28 mouse cellular contexts compared by ENCODE assay signal in genomic region chr2:164219295-164219694, GRCm38 (mm10). TPM values are rescaled to one million over a fixed set of nuclear protein-coding genes. Genes with fewer than 3 reads are reported as not detected.
A peak's percentile ranks its signal among the peaks of the same experiment; 100 is the strongest.
DNase-seq lines count a peak whose midpoint lies in the region; ATAC-seq and TF ChIP-seq lines count a peak whose summit lies in the region.
"Had no signal": no experiment of that assay in that cellular context is flagged by ENCODE, and none has a peak within 500 bp of the region (broad histone marks: within the 10 kb centered on the region; RNA-seq: fewer than 3 reads in every experiment).

No protein-coding gene starts in this region.

- dilution Hi-C loops in CH12.LX (cut with MboI; ENCODE audit: extremely low pct_ligation_motif_present, extremely low pct_unique_long_range_greater_than_20kb, low sequenced_read_pairs) = no loop called here

- H3K79me2 ChIP-seq in CH12.LX (replicated peaks; ENCODE audit: control insufficient read depth, extremely low read depth, insufficient read depth, poor library complexity, severe bottlenecking) = no peaks in the 10 kb centered on the region

- peak; percentile 37 for DNase-seq in heart, adult 11 months
- no peak for DNase-seq in heart, adult 18-20 months
- DNase-seq in kidney, adult 2 months = no peak
- no peak for DNase-seq in kidney, adult 11 months
- no peak for DNase-seq in kidney, postnatal 0 days (ENCODE audit: low spot score)
- DNase-seq in kidney, postnatal 10 days = no peak
- peak; percentile 13 for DNase-seq in CH12.LX (ENCODE audit: extremely low read depth)
- DNase-seq: adrenal gland, adult 2 months; adrenal gland, adult 8-10 months; adrenal gland, postnatal 10 days; adrenal gland, postnatal 14 days; adrenal gland, postnatal 25 days; adrenal gland, postnatal 36 days; B cell, adult 2 months; cerebellum, adult 11 months; cerebellum, adult 11-12 months; cerebellum, adult 18-20 months had no signal

- TF ChIP-seq RAD21 in CH12.LX (IDR thresholded peaks at IDR 0.05; ENCODE audit: low read depth, low read length) = no peak

- no peak for TF ChIP-seq EP300 in CH12.LX (IDR thresholded peaks at IDR 0.05; ENCODE audit: low read length)

- 76% methylated on average over 9 of the region's 9 CpGs for WGBS in kidney, adult 2 months
- WGBS in kidney, postnatal 0 days = 81% methylated on average over 9 of the region's 9 CpGs

- TF ChIP-seq CTCF in kidney, adult 2 months (conservative IDR thresholded peaks at IDR 0.05; ENCODE audit: insufficient read depth, insufficient read length, low read depth, low read length) = no peak
- TF ChIP-seq CTCF in kidney, postnatal 0 days (IDR thresholded peaks at IDR 0.05; ENCODE audit: low read depth) = no peak
- no peak for TF ChIP-seq CTCF in CH12.LX (conservative IDR thresholded peaks at IDR 0.05 in 1 of 2, IDR thresholded peaks at IDR 0.05 in 1 of 2; ENCODE audit: low read depth in 2 of 2, low read length in 2 of 2)

- no peak for ATAC-seq in kidney, postnatal 0 days (replicated peaks; ENCODE audit: low FRiP score, low read depth)
- no peak for ATAC-seq in erythroblast, adult 5-6 weeks (replicated peaks; ENCODE audit: low FRiP score, poor library complexity, severe bottlenecking)
- ATAC-seq: activated CD4-positive, CD25-positive, alpha-beta regulatory T cell, adult 4 months; CD4-positive, CD25-positive, alpha-beta regulatory T cell, adult 4 months; Patski had no signal

- H3K36me3 ChIP-seq in kidney, adult 2 months (ENCODE audit: control insufficient read depth, insufficient read depth, low read length) = no peaks in the 10 kb centered on the region
- no peaks in the 10 kb centered on the region for H3K36me3 ChIP-seq in kidney, postnatal 0 days (ENCODE audit: insufficient read depth, low read length)
- no peaks in the 10 kb centered on the region for H3K36me3 ChIP-seq in CH12.LX (replicated peaks in 1 of 2; ENCODE audit: control insufficient read depth in 1 of 2, insufficient read depth in 1 of 2, low read length in 1 of 2)
- H3K36me3 ChIP-seq: G1E had no signal

- peak overlapping the region; percentile 72 for H3K27ac ChIP-seq in kidney, adult 2 months (ENCODE audit: insufficient read depth, low read depth, low read length)
- H3K27ac ChIP-seq in kidney, postnatal 0 days = no peak overlapping the region
- H3K27ac ChIP-seq in CH12.LX (ENCODE audit: insufficient read depth, low read depth) = no peak overlapping the region

- H3K4me3 ChIP-seq in kidney, adult 2 months (ENCODE audit: insufficient read depth, low read depth, low read length) = peak overlapping the region; percentile 34
- no peak overlapping the region for H3K4me3 ChIP-seq in kidney, postnatal 0 days (replicated peaks; ENCODE audit: low read depth, low read length)
- H3K4me3 ChIP-seq in CH12.LX (replicated peaks in 1 of 3; ENCODE audit: low read depth in 2 of 3, low read length in 2 of 3, poor library complexity in 1 of 3) = no peak overlapping the region

- no peaks in the 10 kb centered on the region for H3K9me3 ChIP-seq in kidney, postnatal 0 days (replicated peaks; ENCODE audit: low read length)
- H3K9me3 ChIP-seq in CH12.LX (replicated peaks; ENCODE audit: low read length) = no peaks in the 10 kb centered on the region
- H3K9me3 ChIP-seq: G1E had no signal

- H3K27me3 ChIP-seq in kidney, adult 2 months (replicated peaks; ENCODE audit: control insufficient read depth, insufficient read depth, low read length) = no peaks in the 10 kb centered on the region
- H3K27me3 ChIP-seq in kidney, postnatal 0 days (ENCODE audit: insufficient read depth, low read length) = no peaks in the 10 kb centered on the region
- no peaks in the 10 kb centered on the region for H3K27me3 ChIP-seq in CH12.LX (replicated peaks)

- TF ChIP-seq POLR2A in kidney, adult 2 months (IDR thresholded peaks at IDR 0.05; ENCODE audit: low read depth, low read length) = no peak
- no peak for TF ChIP-seq POLR2A in CH12.LX (IDR thresholded peaks at IDR 0.05; ENCODE audit: low read depth, low read length)

- no peak overlapping the region for H3K9ac ChIP-seq in kidney, postnatal 0 days (ENCODE audit: low read depth, low read length)
- H3K9ac ChIP-seq in CH12.LX (ENCODE audit: insufficient read depth, low read depth) = no peak overlapping the region

- in situ Hi-C loops in CH12.LX (cut with MboI; ENCODE audit: low pct_ligation_motif_present, low pct_unique_long_range_greater_than_20kb, low sequenced_read_pairs) = no loop called here

- peaks cover 6% of the 10 kb centered on the region; the same call in 1 of the 2 replicates for H3K4me1 ChIP-seq in kidney, adult 2 months (ENCODE audit: control insufficient read depth, insufficient read depth, low read length)
- no peaks in the 10 kb centered on the region for H3K4me1 ChIP-seq in kidney, postnatal 0 days (replicated peaks; ENCODE audit: insufficient read depth, low read length)
- H3K4me1 ChIP-seq in CH12.LX (ENCODE audit: control insufficient read depth in 1 of 2, insufficient read depth in 2 of 2) = peaks cover 2 to 27% of the 10 kb centered on the region in 2 experiments

- H3K4me2 ChIP-seq in kidney, postnatal 0 days (ENCODE audit: low read length) = 0 out of 2 replicates have a peak overlapping the region, but pooled peaks have one; percentile 1
- peak overlapping the region; percentile 24 for H3K4me2 ChIP-seq in CH12.LX (ENCODE audit: insufficient read depth, low read depth, poor library complexity, severe bottlenecking)

TF ChIP-seq in CH12.LX, 34 proteins besides CTCF, POLR2A, EP300 and RAD21 (continues in another document):
- no peak for TF ChIP-seq NELFE (IDR thresholded peaks at IDR 0.05; ENCODE audit: low read depth, low read length)
- TF ChIP-seq BHLHE40 (IDR thresholded peaks at IDR 0.05; ENCODE audit: low read depth, low read length) = peak; percentile 64
- TF ChIP-seq ZNF384 (IDR thresholded peaks at IDR 0.05; ENCODE audit: low read depth, low read length) = no peak
- TF ChIP-seq ZMIZ1 (IDR thresholded peaks at IDR 0.05; ENCODE audit: low read depth, low read length) = no peak
- no peak for TF ChIP-seq IRF4 (IDR thresholded peaks at IDR 0.05; ENCODE audit: low read depth, low read length)
- TF ChIP-seq HCFC1 (IDR thresholded peaks at IDR 0.05; ENCODE audit: low read depth, low read length) = no peak
- no peak for TF ChIP-seq GABPA (IDR thresholded peaks at IDR 0.05; ENCODE audit: insufficient replicate concordance, low read depth, low read length)
- TF ChIP-seq MEF2A (IDR thresholded peaks at IDR 0.05; ENCODE audit: borderline replicate concordance, low read depth, low read length) = no peak
- no peak for TF ChIP-seq RCOR1 (conservative IDR thresholded peaks at IDR 0.05; ENCODE audit: low read depth, low read length)
- no peak for TF ChIP-seq PAX5 (IDR thresholded peaks at IDR 0.05; ENCODE audit: low read length)
- no peak for TF ChIP-seq TBP (conservative IDR thresholded peaks at IDR 0.05; ENCODE audit: low read depth, low read length)
- TF ChIP-seq JUND (conservative IDR thresholded peaks at IDR 0.05; ENCODE audit: low read depth, low read length) = no peak
- TF ChIP-seq SMC3 (IDR thresholded peaks at IDR 0.05; ENCODE audit: low read depth, low read length) = no peak
- TF ChIP-seq POLR2AphosphoS2 (IDR thresholded peaks at IDR 0.05; ENCODE audit: low read depth, low read length) = no peak

RNA-seq across cellular contexts. Expression of gene Wfdc15b, which starts 2.2 kb away (rescaled TPM):
- not detected for total RNA-seq in heart, adult 18-20 months (2021)
- polyA plus RNA-seq in kidney, adult 2 months (2012; rRNA removed) = 492 and 557 TPM in 2 replicates
- 306 and 341 TPM in 2 replicates for polyA plus RNA-seq in kidney, postnatal 0 days (2015; fragmentation: Nextera tagmentation; extraction: Ambion mirVana)
- total RNA-seq in CH12.LX (2012; rRNA removed) = not detected in 2 replicates
- total RNA-seq in CH12.LX (2014; rRNA removed) = not detected in 2 replicates
- polyA plus RNA-seq in CH12.LX (2012; ENCODE audit: insufficient read length, low read depth) = not detected in 2 replicates
- total RNA-seq in erythroblast, adult 5-6 weeks (2015; ENCODE audit: low replicate concordance) = not detected in 2 replicates
- not detected in 2 replicates for total RNA-seq in erythroblast, adult 5-6 weeks (2017; ENCODE audit: low replicate concordance)
- total RNA-seq: adrenal gland, adult 18-20 months; adrenal gland, adult 2 months; adrenal gland, adult 8-10 months; adrenal gland, postnatal 10 days; adrenal gland, postnatal 14 days; adrenal gland, postnatal 25 days; adrenal gland, postnatal 36 days; ES-E14; G1E; MEL had no signal
- polyA plus RNA-seq: activated CD4-positive, CD25-positive, alpha-beta regulatory T cell, adult 4 months; adrenal gland, adult 2 months; brain, embryonic 14.5 days; C2C12; CD4-positive, CD25-positive, alpha-beta regulatory T cell, adult 4 months; G1E; Patski had no signal

RNA-seq across cellular contexts. Expression of gene Svs2, which starts 19.0 kb away (rescaled TPM):
- total RNA-seq in heart, adult 18-20 months (2021) = not detected
- polyA plus RNA-seq in kidney, adult 2 months (2012; rRNA removed) = not detected in 2 replicates
- not detected in 2 replicates for polyA plus RNA-seq in kidney, postnatal 0 days (2015; fragmentation: Nextera tagmentation; extraction: Ambion mirVana)
- not detected in 2 replicates for total RNA-seq in CH12.LX (2012; rRNA removed)
- total RNA-seq in CH12.LX (2014; rRNA removed) = not detected in 2 replicates
- not detected in 2 replicates for polyA plus RNA-seq in CH12.LX (2012; ENCODE audit: insufficient read length, low read depth)
- total RNA-seq in erythroblast, adult 5-6 weeks (2015; ENCODE audit: low replicate concordance) = not detected in 2 replicates
- not detected in 2 replicates for total RNA-seq in erythroblast, adult 5-6 weeks (2017; ENCODE audit: low replicate concordance)
- total RNA-seq: adrenal gland, adult 18-20 months; adrenal gland, adult 2 months; adrenal gland, adult 8-10 months; adrenal gland, postnatal 10 days; adrenal gland, postnatal 14 days; adrenal gland, postnatal 25 days; adrenal gland, postnatal 36 days; adrenal gland, postnatal 4 days; ES-E14; MEL had no signal
- polyA plus RNA-seq: activated CD4-positive, CD25-positive, alpha-beta regulatory T cell, adult 4 months; adrenal gland, adult 2 months; brain, embryonic 14.5 days; C2C12; CD4-positive, CD25-positive, alpha-beta regulatory T cell, adult 4 months; G1E; Patski had no signal

RNA-seq across cellular contexts. Expression of gene Wfdc15a, which starts 19.4 kb away (rescaled TPM):
- total RNA-seq in heart, adult 18-20 months (2021) = not detected
- 0.20 TPM in 1 of 2 replicates, not detected in the other for polyA plus RNA-seq in kidney, adult 2 months (2012; rRNA removed)
- polyA plus RNA-seq in kidney, postnatal 0 days (2015; fragmentation: Nextera tagmentation; extraction: Ambion mirVana) = not detected in 2 replicates
- total RNA-seq in CH12.LX (2012; rRNA removed) (not detected in 2 replicates), CH12.LX (2014; rRNA removed) (not detected in 2 replicates)
- not detected in 2 replicates for polyA plus RNA-seq in CH12.LX (2012; ENCODE audit: insufficient read length, low read depth)
- total RNA-seq in erythroblast, adult 5-6 weeks (2015; ENCODE audit: low replicate concordance) = not detected in 2 replicates
- not detected in 2 replicates for total RNA-seq in erythroblast, adult 5-6 weeks (2017; ENCODE audit: low replicate concordance)
- total RNA-seq: adrenal gland, adult 18-20 months; adrenal gland, adult 2 months; adrenal gland, adult 8-10 months; adrenal gland, postnatal 10 days; adrenal gland, postnatal 14 days; adrenal gland, postnatal 25 days; adrenal gland, postnatal 36 days; adrenal gland, postnatal 4 days; MEL had no signal
- polyA plus RNA-seq: activated CD4-positive, CD25-positive, alpha-beta regulatory T cell, adult 4 months; adrenal gland, adult 2 months; brain, embryonic 14.5 days; CD4-positive, CD25-positive, alpha-beta regulatory T cell, adult 4 months; G1E; Patski had no signal

RNA-seq across cellular contexts. Expression of gene Wfdc12, which starts 28.9 kb away (rescaled TPM):
- not detected for total RNA-seq in heart, adult 18-20 months (2021)
- not detected in 2 replicates for polyA plus RNA-seq in kidney, adult 2 months (2012; rRNA removed)
- not detected in 2 replicates for polyA plus RNA-seq in kidney, postnatal 0 days (2015; fragmentation: Nextera tagmentation; extraction: Ambion mirVana)
- total RNA-seq in CH12.LX (2012; rRNA removed) (not detected in 2 replicates), CH12.LX (2014; rRNA removed) (not detected in 2 replicates)
- not detected in 2 replicates for polyA plus RNA-seq in CH12.LX (2012; ENCODE audit: insufficient read length, low read depth)
- not detected in 2 replicates for total RNA-seq in erythroblast, adult 5-6 weeks (2015; ENCODE audit: low replicate concordance)
- not detected in 2 replicates for total RNA-seq in erythroblast, adult 5-6 weeks (2017; ENCODE audit: low replicate concordance)
- total RNA-seq: adrenal gland, postnatal 10 days; adrenal gland, postnatal 25 days; adrenal gland, postnatal 4 days; ES-E14; G1E; MEL had no signal
- polyA plus RNA-seq: activated CD4-positive, CD25-positive, alpha-beta regulatory T cell, adult 4 months; brain, embryonic 14.5 days; C2C12; CD4-positive, CD25-positive, alpha-beta regulatory T cell, adult 4 months; G1E; Patski had no signal

RNA-seq across cellular contexts. Expression of gene Wfdc5, which starts 36.8 kb away (rescaled TPM):
- total RNA-seq in heart, adult 18-20 months (2021) = not detected
- not detected in 2 replicates for polyA plus RNA-seq in kidney, adult 2 months (2012; rRNA removed)
- not detected in 2 replicates for polyA plus RNA-seq in kidney, postnatal 0 days (2015; fragmentation: Nextera tagmentation; extraction: Ambion mirVana)
- total RNA-seq in CH12.LX (2012; rRNA removed) (not detected in 2 replicates), CH12.LX (2014; rRNA removed) (not detected in 2 replicates)
- polyA plus RNA-seq in CH12.LX (2012; ENCODE audit: insufficient read length, low read depth) = not detected in 2 replicates
- not detected in 2 replicates for total RNA-seq in erythroblast, adult 5-6 weeks (2015; ENCODE audit: low replicate concordance)
- total RNA-seq in erythroblast, adult 5-6 weeks (2017; ENCODE audit: low replicate concordance) = not detected in 2 replicates
- total RNA-seq: adrenal gland, adult 18-20 months; adrenal gland, adult 2 months; adrenal gland, adult 8-10 months; adrenal gland, postnatal 10 days; adrenal gland, postnatal 14 days; adrenal gland, postnatal 25 days; adrenal gland, postnatal 36 days; adrenal gland, postnatal 4 days; ES-E14; MEL had no signal
- polyA plus RNA-seq: activated CD4-positive, CD25-positive, alpha-beta regulatory T cell, adult 4 months; adrenal gland, adult 2 months; brain, embryonic 14.5 days; C2C12; CD4-positive, CD25-positive, alpha-beta regulatory T cell, adult 4 months; G1E had no signal

Comparison
In these comparisons a context has a peak if more than half of its experiments do, and no peak if none do; other contexts are left out.
1. DNase-seq: peak in heart, adult 11 months (single experiment) and CH12.LX (single experiment); none in heart, adult 18-20 months (0 of 2), kidney, adult 2 months (single experiment), kidney, adult 11 months (single experiment), kidney, postnatal 0 days (single experiment) and kidney, postnatal 10 days (single experiment).